Mouse (Mus musculus) lung, postnatal 0 days (tissue): Measurements from ENCODE around the gene Cdk17.

Source experiments
- CTCF ChIP-seq: IDR thresholded peaks from 2 replicates; pipeline ENCODE4 v1.5.1; 2016; ENCODE audit warnings: antibody characterized with exemption, mild to moderate bottlenecking
- EP300 ChIP-seq: IDR thresholded peaks from 2 replicates; pipeline ENCODE4 v1.6.1; 2016; ENCODE audit warnings: antibody characterized with exemption, mild to moderate bottlenecking, control low read depth

GRCm38 (mm10) chr10:93266521-93266920, 105.8 kb downstream of the Cdk17 start:
- TF ChIP-seq CTCF (no peak), EP300 (no peak)
